Mouse (Mus musculus): ENCODE data around the gene Tmem168. TPM values are rescaled to one million over a fixed set of nuclear protein-coding genes. Genes with fewer than 3 reads are reported as not detected.
A peak's percentile ranks its signal among the peaks of the same experiment; 100 is the strongest.

Gene Tmem168
- polyA plus RNA-seq, 1 experiment from 2014 or later = 26.2 TPM

GRCm38 (mm10) chr6:13617110-13617509 is 9.2 kb upstream of the Tmem168 start:
- 83% methylated on average over 3 of the region's 3 CpGs for WGBS
- Histone ChIP-seq H3K4me3 (replicated peaks; ENCODE audit: low read length) (no peak overlapping the region), H3K27ac (ENCODE audit: low read length) (no peak overlapping the region), H3K9me3 (ENCODE audit: control insufficient read depth, low read length) (no peaks in the 10 kb centered on the region), H3K4me2 (ENCODE audit: low read length) (no peak overlapping the region), H3K36me3 (ENCODE audit: control insufficient read depth, insufficient read depth) (no peaks in the 10 kb centered on the region), H3K27me3 (replicated peaks; ENCODE audit: control insufficient read depth, insufficient read depth, low read length) (no peaks in the 10 kb centered on the region), H3K4me1 (replicated peaks; ENCODE audit: control insufficient read depth, insufficient read depth, low read length) (no peaks in the 10 kb centered on the region), H3K9ac (replicated peaks; ENCODE audit: low read depth, low read length) (no peak overlapping the region)
- ATAC-seq = no peak

- Histone ChIP-seq H3K4me3 (replicated peaks; ENCODE audit: low read length) (no peak overlapping the region), H3K4me2 (ENCODE audit: low read length) (no peak overlapping the region), H3K27ac (ENCODE audit: low read length) (no peak overlapping the region), H3K36me3 (ENCODE audit: control insufficient read depth, insufficient read depth) (no peaks in the 10 kb centered on the region), H3K27me3 (replicated peaks; ENCODE audit: control insufficient read depth, insufficient read depth, low read length) (no peaks in the 10 kb centered on the region), H3K4me1 (replicated peaks; ENCODE audit: control insufficient read depth, insufficient read depth, low read length) (no peaks in the 10 kb centered on the region), H3K9ac (replicated peaks; ENCODE audit: low read depth, low read length) (no peak overlapping the region), H3K9me3 (ENCODE audit: control insufficient read depth, low read length) (no peaks in the 10 kb centered on the region)
- no peak for ATAC-seq
- WGBS = 94% methylated on average over 3 of the region's 3 CpGs
These were observed 6.7 kb upstream of the Tmem168 start for GRCm38 (mm10) chr6:13614568-13614967.

DNA sequence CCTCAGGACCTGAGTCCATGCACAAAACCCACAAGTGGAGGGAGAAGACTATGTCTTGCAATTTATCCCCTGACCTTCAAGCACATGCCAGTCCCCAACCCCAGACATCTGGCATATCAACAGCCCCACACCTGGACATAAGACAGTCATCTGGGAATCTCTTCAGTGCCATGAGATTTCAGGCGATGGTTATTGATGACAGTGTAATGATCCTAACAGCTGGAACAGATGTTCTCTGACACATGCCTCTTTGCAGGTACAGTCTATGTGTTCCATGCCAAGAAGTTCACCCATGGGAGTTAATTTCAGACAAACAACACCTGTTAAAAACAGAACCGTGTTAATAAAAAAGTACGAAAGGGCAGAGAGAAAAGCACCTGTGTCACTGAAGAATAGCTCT is 5.8 kb upstream of the Tmem168 start:
- no peaks in the 10 kb centered on the region for H3K27me3 ChIP-seq (replicated peaks; ENCODE audit: control insufficient read depth, insufficient read depth, low read length)
- no peaks in the 10 kb centered on the region for H3K4me1 ChIP-seq (replicated peaks; ENCODE audit: control insufficient read depth, insufficient read depth, low read length)
- ATAC-seq = no peak
- WGBS = 90% methylated on average over 3 of the region's 3 CpGs
- H3K9ac ChIP-seq (replicated peaks; ENCODE audit: low read depth, low read length) = no peak overlapping the region
- H3K4me3 ChIP-seq (replicated peaks; ENCODE audit: low read length) = no peak overlapping the region
- no peak overlapping the region for H3K4me2 ChIP-seq (ENCODE audit: low read length)
- H3K27ac ChIP-seq (ENCODE audit: low read length) = no peak overlapping the region
- no peaks in the 10 kb centered on the region for H3K36me3 ChIP-seq (ENCODE audit: control insufficient read depth, insufficient read depth)
- H3K9me3 ChIP-seq (ENCODE audit: control insufficient read depth, low read length) = no peaks in the 10 kb centered on the region

DNA sequence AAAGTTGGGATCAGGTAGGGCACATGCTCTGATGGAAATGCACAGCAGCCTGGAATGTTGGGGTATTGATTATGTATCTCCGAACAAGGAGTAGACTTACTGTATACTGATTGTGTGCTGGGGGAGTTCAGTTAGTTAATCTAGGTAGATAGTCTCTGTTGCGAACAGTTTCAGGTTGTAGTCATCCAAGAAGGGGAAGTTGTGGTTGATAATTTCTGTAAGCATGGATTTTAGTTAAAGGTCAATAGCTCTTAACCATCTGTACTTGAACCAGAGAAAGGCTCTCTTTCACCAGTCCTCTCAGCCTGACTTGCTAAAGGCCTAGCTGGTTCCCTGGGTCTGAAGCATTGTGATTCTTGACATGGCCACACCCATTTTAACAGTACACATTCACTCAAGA is 3.0 kb upstream of the Tmem168 start:
- peaks cover 11% of the 10 kb centered on the region for H3K4me1 ChIP-seq (replicated peaks; ENCODE audit: control insufficient read depth, insufficient read depth, low read length)
- H3K9ac ChIP-seq (replicated peaks; ENCODE audit: low read depth, low read length) = no peak overlapping the region
- H3K4me3 ChIP-seq (replicated peaks; ENCODE audit: low read length) = no peak overlapping the region
- H3K27ac ChIP-seq (ENCODE audit: low read length) = no peak overlapping the region
- WGBS = 91% methylated on average over 2 of the region's 2 CpGs
- no peaks in the 10 kb centered on the region for H3K36me3 ChIP-seq (ENCODE audit: control insufficient read depth, insufficient read depth)
- no peaks in the 10 kb centered on the region for H3K27me3 ChIP-seq (replicated peaks; ENCODE audit: control insufficient read depth, insufficient read depth, low read length)
- no peak overlapping the region for H3K4me2 ChIP-seq (ENCODE audit: low read length)
- no peak for ATAC-seq
- no peaks in the 10 kb centered on the region for H3K9me3 ChIP-seq (ENCODE audit: control insufficient read depth, low read length)

DNA sequence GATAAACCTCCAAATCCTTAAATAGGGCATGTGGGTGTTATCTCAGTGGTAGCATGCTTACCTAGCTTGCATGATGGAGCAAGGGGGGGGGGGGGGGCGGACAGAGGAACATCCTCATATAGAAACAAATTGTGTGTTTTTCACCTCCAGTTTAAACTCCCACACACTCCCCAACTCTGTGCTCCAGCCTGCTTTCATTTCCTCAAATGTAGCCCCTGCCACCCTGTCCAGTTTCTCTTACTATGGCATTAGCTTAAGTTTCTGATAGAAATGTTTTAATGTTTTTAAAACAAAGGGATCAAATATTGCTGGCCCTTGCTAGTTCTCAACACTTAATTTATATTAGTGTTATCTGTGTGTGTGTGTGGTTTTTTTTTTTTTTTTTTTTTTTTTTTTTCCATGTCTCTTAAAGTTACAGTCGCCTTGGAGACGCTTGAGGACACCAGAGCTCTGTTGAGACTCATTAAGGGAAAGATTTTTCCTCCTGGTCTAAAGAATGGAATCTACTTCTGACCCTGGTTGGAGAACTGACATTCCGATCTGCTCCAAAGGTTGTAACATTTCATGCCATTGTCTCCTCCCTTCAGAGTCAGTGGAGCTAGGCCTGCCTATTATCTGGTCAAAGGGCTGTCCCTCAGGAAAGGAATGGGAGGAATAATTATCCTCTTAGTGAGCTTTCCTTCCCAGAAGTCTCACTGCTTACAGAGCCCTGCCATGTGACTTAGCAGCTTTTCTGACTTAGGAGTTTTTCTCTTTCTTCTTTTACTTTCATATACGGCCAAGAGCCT is 1.6 kb upstream of the Tmem168 start:
- Histone ChIP-seq H3K27ac (ENCODE audit: low read length) (no peak overlapping the region), H3K9ac (replicated peaks; ENCODE audit: low read depth, low read length) (no peak overlapping the region), H3K4me2 (ENCODE audit: low read length) (no peak overlapping the region), H3K4me1 (replicated peaks; ENCODE audit: control insufficient read depth, insufficient read depth, low read length) (peaks cover 11% of the 10 kb centered on the region), H3K27me3 (replicated peaks; ENCODE audit: control insufficient read depth, insufficient read depth, low read length) (no peaks in the 10 kb centered on the region), H3K36me3 (ENCODE audit: control insufficient read depth, insufficient read depth) (no peaks in the 10 kb centered on the region), H3K9me3 (ENCODE audit: control insufficient read depth, low read length) (no peaks in the 10 kb centered on the region), H3K4me3 (replicated peaks; ENCODE audit: low read length) (no peak overlapping the region)
- ATAC-seq = no peak
- WGBS = 64% methylated on average over 5 of the region's 5 CpGs

DNA sequence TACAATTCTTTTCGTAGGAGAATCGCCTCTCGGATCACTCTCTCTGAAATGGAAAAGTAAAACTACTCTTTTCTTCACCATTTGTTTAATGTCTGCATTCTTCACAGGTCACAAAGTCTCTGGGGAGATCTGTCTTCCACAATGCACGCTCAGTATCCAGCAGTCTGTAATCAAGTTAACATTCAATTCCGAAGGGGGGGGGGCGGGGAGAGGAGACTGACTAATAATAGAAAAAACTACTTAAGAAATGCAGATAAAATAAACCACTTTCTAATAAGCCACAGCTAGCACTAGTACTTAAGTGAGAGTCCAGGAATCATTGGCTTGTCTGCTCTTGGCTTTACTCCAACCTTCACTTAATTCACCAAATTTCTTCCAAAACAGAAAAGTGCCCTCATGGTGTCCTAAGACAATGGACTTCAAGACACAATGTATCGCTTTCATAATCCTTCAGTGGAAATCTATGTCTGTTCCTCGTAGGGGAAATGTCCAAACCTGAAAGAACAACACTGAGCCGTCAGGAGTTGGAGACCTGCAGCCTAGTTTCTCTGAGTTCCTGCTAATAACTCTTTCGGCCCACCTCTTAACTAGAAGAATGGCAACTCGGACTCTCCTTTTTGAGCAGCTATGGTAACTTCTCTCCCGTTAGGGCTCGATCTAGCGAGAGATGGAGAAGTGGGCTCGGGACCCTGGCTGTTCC is 829 bp downstream of the Tmem168 start:
- H3K36me3 ChIP-seq (ENCODE audit: control insufficient read depth, insufficient read depth) = peaks cover 4% of the 10 kb centered on the region
- ATAC-seq = no peak

GRCm38 (mm10) chr6:13606394-13606793 is 1.5 kb downstream of the Tmem168 start:
- H3K27ac ChIP-seq (ENCODE audit: low read length) = no peak overlapping the region
- H3K27me3 ChIP-seq (replicated peaks; ENCODE audit: control insufficient read depth, insufficient read depth, low read length) = no peaks in the 10 kb centered on the region
- 85% methylated on average over 4 of the region's 4 CpGs for WGBS
- H3K4me1 ChIP-seq (replicated peaks; ENCODE audit: control insufficient read depth, insufficient read depth, low read length) = peaks cover 15% of the 10 kb centered on the region
- peaks cover 4% of the 10 kb centered on the region for H3K36me3 ChIP-seq (ENCODE audit: control insufficient read depth, insufficient read depth)
- H3K4me2 ChIP-seq (ENCODE audit: low read length) = peak overlapping the region; percentile 72
- H3K9ac ChIP-seq (replicated peaks; ENCODE audit: low read depth, low read length) = no peak overlapping the region
- H3K4me3 ChIP-seq (replicated peaks; ENCODE audit: low read length) = no peak overlapping the region
- ATAC-seq = no peak
- no peaks in the 10 kb centered on the region for H3K9me3 ChIP-seq (ENCODE audit: control insufficient read depth, low read length)

More for the DNA sequence above, 829 bp downstream of the Tmem168 start:
- Histone ChIP-seq H3K27ac (ENCODE audit: low read length) (peak overlapping the region; percentile 91), H3K4me1 (replicated peaks; ENCODE audit: control insufficient read depth, insufficient read depth, low read length) (peaks cover 11% of the 10 kb centered on the region), H3K4me3 (replicated peaks; ENCODE audit: low read length) (peak overlapping the region; percentile 94), H3K9me3 (ENCODE audit: control insufficient read depth, low read length) (no peaks in the 10 kb centered on the region), H3K4me2 (ENCODE audit: low read length) (peak overlapping the region; percentile 72), H3K9ac (replicated peaks; ENCODE audit: low read depth, low read length) (peak overlapping the region; percentile 96), H3K27me3 (replicated peaks; ENCODE audit: control insufficient read depth, insufficient read depth, low read length) (no peaks in the 10 kb centered on the region)
- 13% methylated on average over 15 of the region's 15 CpGs for WGBS

- 96% methylated on average over 6 of the region's 6 CpGs for WGBS
These were observed 4.8 kb downstream of the Tmem168 start for GRCm38 (mm10) chr6:13603134-13603533.

DNA sequence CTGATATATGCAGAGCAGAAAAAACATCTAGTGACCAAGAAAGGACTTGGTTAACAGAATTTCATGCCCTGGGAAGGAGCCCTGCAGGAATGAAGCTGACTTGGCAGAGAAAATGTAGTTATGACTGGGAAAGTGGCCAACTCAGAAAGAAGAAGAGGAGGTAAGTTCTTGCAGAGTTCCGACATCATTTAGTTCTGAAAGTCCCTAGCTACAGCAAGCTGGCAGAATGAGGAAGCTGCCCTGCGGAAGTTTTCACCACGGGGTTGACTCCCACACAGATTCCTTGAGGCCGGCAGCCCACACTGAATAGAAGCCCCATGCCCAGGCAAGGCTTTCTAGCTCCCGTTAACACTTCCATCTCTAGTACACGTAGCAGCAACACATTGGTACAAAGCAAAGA is 6.3 kb downstream of the Tmem168 start:
- 72% methylated on average over 6 of the region's 6 CpGs for WGBS
- ATAC-seq = no peak
- H3K36me3 ChIP-seq (ENCODE audit: control insufficient read depth, insufficient read depth) = peaks cover 4% of the 10 kb centered on the region
- H3K4me2 ChIP-seq (ENCODE audit: low read length) = no peak overlapping the region
- H3K27me3 ChIP-seq (replicated peaks; ENCODE audit: control insufficient read depth, insufficient read depth, low read length) = no peaks in the 10 kb centered on the region
- H3K9ac ChIP-seq (replicated peaks; ENCODE audit: low read depth, low read length) = no peak overlapping the region
- H3K9me3 ChIP-seq (ENCODE audit: control insufficient read depth, low read length) = no peaks in the 10 kb centered on the region
- no peak overlapping the region for H3K27ac ChIP-seq (ENCODE audit: low read length)
- H3K4me1 ChIP-seq (replicated peaks; ENCODE audit: control insufficient read depth, insufficient read depth, low read length) = peaks cover 7% of the 10 kb centered on the region
- no peak overlapping the region for H3K4me3 ChIP-seq (replicated peaks; ENCODE audit: low read length)

More at GRCm38 (mm10) chr6:13603134-13603533, 4.8 kb downstream of the Tmem168 start:
- Histone ChIP-seq H3K27me3 (replicated peaks; ENCODE audit: control insufficient read depth, insufficient read depth, low read length) (no peaks in the 10 kb centered on the region), H3K9ac (replicated peaks; ENCODE audit: low read depth, low read length) (no peak overlapping the region), H3K4me1 (replicated peaks; ENCODE audit: control insufficient read depth, insufficient read depth, low read length) (peaks cover 12% of the 10 kb centered on the region), H3K4me3 (replicated peaks; ENCODE audit: low read length) (no peak overlapping the region), H3K36me3 (ENCODE audit: control insufficient read depth, insufficient read depth) (peaks cover 4% of the 10 kb centered on the region), H3K9me3 (ENCODE audit: control insufficient read depth, low read length) (no peaks in the 10 kb centered on the region), H3K4me2 (ENCODE audit: low read length) (no peak overlapping the region), H3K27ac (ENCODE audit: low read length) (no peak overlapping the region)
- no peak for ATAC-seq

All from forebrain, embryonic 16.5 days (tissue).